Mouse (Mus musculus): ENCODE data around the gene Colec11. TPM values are rescaled to one million over a fixed set of nuclear protein-coding genes. Genes with fewer than 3 reads are reported as not detected.

Gene Colec11
- polyA plus RNA-seq, 1 experiment from 2014 or later = 17.6 TPM

DNA sequence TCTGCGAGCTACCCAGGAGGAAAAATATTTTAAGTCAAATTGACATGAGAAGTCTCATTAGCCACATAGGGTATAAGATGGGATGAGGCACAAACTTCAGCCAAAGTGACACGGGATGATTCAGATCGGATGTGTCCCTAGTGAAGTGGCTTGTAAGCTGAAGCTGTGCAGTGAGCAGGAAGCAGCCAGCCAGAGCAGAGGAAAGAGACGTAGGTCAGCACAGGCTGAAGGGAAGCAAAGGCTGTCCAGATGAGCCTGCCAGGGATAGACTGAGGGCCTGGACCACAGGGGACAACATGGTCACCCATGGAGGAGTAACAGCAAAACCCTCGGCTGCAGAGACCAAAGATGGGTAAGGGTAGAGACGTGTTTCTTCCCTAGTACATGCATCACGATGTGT is 8.8 kb downstream of the Colec11 start:
- H3K36me3 ChIP-seq (ENCODE audit: control insufficient read depth, insufficient read depth) = no peaks in the 10 kb centered on the region
- no peaks in the 10 kb centered on the region for H3K9me3 ChIP-seq (replicated peaks; ENCODE audit: control insufficient read depth, low read length)
- H3K9ac ChIP-seq (ENCODE audit: low read depth, low read length) = no peak overlapping the region
- H3K4me2 ChIP-seq (ENCODE audit: low read depth, low read length) = no peak overlapping the region
- no peak overlapping the region for H3K27ac ChIP-seq (ENCODE audit: low read length)
- no peak overlapping the region for H3K4me3 ChIP-seq (ENCODE audit: low read depth, low read length)
- no peaks in the 10 kb centered on the region for H3K27me3 ChIP-seq (ENCODE audit: control insufficient read depth, insufficient read depth, low read depth, low read length)
- ATAC-seq (ENCODE audit: low read depth) = no peak
- 48% methylated on average over 7 of the region's 7 CpGs for WGBS (ENCODE audit: insufficient replicate concordance)
- no peaks in the 10 kb centered on the region for H3K4me1 ChIP-seq (ENCODE audit: control insufficient read depth, low read depth, low read length)

- H3K27me3 ChIP-seq (ENCODE audit: control insufficient read depth, insufficient read depth, low read depth, low read length) = no peaks in the 10 kb centered on the region
- H3K36me3 ChIP-seq (ENCODE audit: control insufficient read depth, insufficient read depth) = no peaks in the 10 kb centered on the region
- 63% methylated on average over 6 of the region's 6 CpGs for WGBS (ENCODE audit: insufficient replicate concordance)
- H3K27ac ChIP-seq (ENCODE audit: low read length) = no peak overlapping the region
- no peaks in the 10 kb centered on the region for H3K4me1 ChIP-seq (ENCODE audit: control insufficient read depth, low read depth, low read length)
- no peaks in the 10 kb centered on the region for H3K9me3 ChIP-seq (replicated peaks; ENCODE audit: control insufficient read depth, low read length)
- no peak overlapping the region for H3K9ac ChIP-seq (ENCODE audit: low read depth, low read length)
- no peak overlapping the region for H3K4me3 ChIP-seq (ENCODE audit: low read depth, low read length)
- ATAC-seq (ENCODE audit: low read depth) = no peak
- no peak overlapping the region for H3K4me2 ChIP-seq (ENCODE audit: low read depth, low read length)
Measured at GRCm38 (mm10) chr12:28612391-28612790, 10.8 kb downstream of the Colec11 start.

DNA sequence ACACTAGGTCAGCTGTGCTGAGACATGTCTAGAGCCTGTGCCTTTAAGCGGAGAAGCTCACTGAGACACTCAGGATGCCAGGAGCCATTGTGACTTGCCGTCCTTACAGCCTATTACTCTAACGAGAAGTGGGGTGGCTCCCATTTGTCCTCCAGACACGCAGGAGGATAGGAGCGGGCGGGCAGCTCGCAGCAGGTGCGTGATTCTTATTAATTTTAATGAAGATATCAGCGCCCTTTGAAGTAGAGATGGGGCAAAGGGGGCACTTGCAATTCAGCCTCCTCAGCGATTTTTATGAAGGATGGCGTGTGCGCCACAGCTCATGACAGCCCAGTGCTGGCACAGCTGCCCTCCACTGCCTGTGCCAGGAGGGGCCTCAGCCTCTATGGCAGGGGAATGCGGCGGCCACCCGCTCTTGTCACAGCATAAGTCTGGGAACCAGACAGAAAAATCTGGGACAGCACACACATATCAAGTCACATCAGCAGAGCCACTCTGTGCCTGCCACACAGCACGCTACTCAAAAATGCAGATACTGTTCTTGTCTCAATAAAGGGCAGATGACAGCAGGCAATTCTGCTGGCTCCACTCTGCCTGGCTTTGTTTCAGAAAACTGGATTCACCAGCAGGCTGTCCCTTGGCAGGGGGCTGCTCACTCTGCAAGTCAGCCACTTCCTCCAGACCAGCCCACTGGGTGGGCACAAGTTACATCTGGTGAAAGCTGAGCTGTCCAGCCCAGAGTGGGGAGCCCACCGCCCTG is 15.5 kb downstream of the Colec11 start:
- H3K9me3 ChIP-seq (replicated peaks; ENCODE audit: control insufficient read depth, low read length) = no peaks in the 10 kb centered on the region
- no peak overlapping the region for H3K4me2 ChIP-seq (ENCODE audit: low read depth, low read length)
- no peak overlapping the region for H3K27ac ChIP-seq (ENCODE audit: low read length)
- 63% methylated on average over 17 of the region's 17 CpGs for WGBS (ENCODE audit: insufficient replicate concordance)
- no peaks in the 10 kb centered on the region for H3K4me1 ChIP-seq (ENCODE audit: control insufficient read depth, low read depth, low read length)
- no peaks in the 10 kb centered on the region for H3K27me3 ChIP-seq (ENCODE audit: control insufficient read depth, insufficient read depth, low read depth, low read length)
- no peak overlapping the region for H3K4me3 ChIP-seq (ENCODE audit: low read depth, low read length)
- ATAC-seq (ENCODE audit: low read depth) = no peak
- H3K9ac ChIP-seq (ENCODE audit: low read depth, low read length) = no peak overlapping the region
- H3K36me3 ChIP-seq (ENCODE audit: control insufficient read depth, insufficient read depth) = no peaks in the 10 kb centered on the region

GRCm38 (mm10) chr12:28603494-28603893 is 19.7 kb downstream of the Colec11 start:
- H3K27ac ChIP-seq (ENCODE audit: low read length) = no peak overlapping the region
- 48% methylated on average over 1 of the region's 1 CpGs for WGBS (ENCODE audit: insufficient replicate concordance)
- no peaks in the 10 kb centered on the region for H3K9me3 ChIP-seq (replicated peaks; ENCODE audit: control insufficient read depth, low read length)

GRCm38 (mm10) chr12:28602259-28602658 is 20.9 kb downstream of the Colec11 start:
- ATAC-seq (ENCODE audit: low read depth) = no peak
- Histone ChIP-seq H3K9ac (ENCODE audit: low read depth, low read length) (no peak overlapping the region), H3K9me3 (replicated peaks; ENCODE audit: control insufficient read depth, low read length) (no peaks in the 10 kb centered on the region), H3K4me2 (ENCODE audit: low read depth, low read length) (no peak overlapping the region), H3K4me1 (ENCODE audit: control insufficient read depth, low read depth, low read length) (no peaks in the 10 kb centered on the region), H3K27me3 (ENCODE audit: control insufficient read depth, insufficient read depth, low read depth, low read length) (no peaks in the 10 kb centered on the region), H3K27ac (ENCODE audit: low read length) (no peak overlapping the region), H3K36me3 (ENCODE audit: control insufficient read depth, insufficient read depth) (no peaks in the 10 kb centered on the region), H3K4me3 (ENCODE audit: low read depth, low read length) (no peak overlapping the region)
- WGBS (ENCODE audit: insufficient replicate concordance) = 28% methylated on average over 4 of the region's 4 CpGs

More at GRCm38 (mm10) chr12:28603494-28603893, 19.7 kb downstream of the Colec11 start:
- Histone ChIP-seq H3K9ac (ENCODE audit: low read depth, low read length) (no peak overlapping the region), H3K4me2 (ENCODE audit: low read depth, low read length) (no peak overlapping the region), H3K27me3 (ENCODE audit: control insufficient read depth, insufficient read depth, low read depth, low read length) (no peaks in the 10 kb centered on the region), H3K4me1 (ENCODE audit: control insufficient read depth, low read depth, low read length) (no peaks in the 10 kb centered on the region), H3K36me3 (ENCODE audit: control insufficient read depth, insufficient read depth) (no peaks in the 10 kb centered on the region), H3K4me3 (ENCODE audit: low read depth, low read length) (no peak overlapping the region)
- no peak for ATAC-seq (ENCODE audit: low read depth)

GRCm38 (mm10) chr12:28598526-28598991 is 24.6 kb downstream of the Colec11 start:
- no peaks in the 10 kb centered on the region for H3K4me1 ChIP-seq (ENCODE audit: control insufficient read depth, low read depth, low read length)
- no peak for ATAC-seq (ENCODE audit: low read depth)
- no peaks in the 10 kb centered on the region for H3K27me3 ChIP-seq (ENCODE audit: control insufficient read depth, insufficient read depth, low read depth, low read length)
- H3K4me3 ChIP-seq (ENCODE audit: low read depth, low read length) = no peak overlapping the region
- no peaks in the 10 kb centered on the region for H3K9me3 ChIP-seq (replicated peaks; ENCODE audit: control insufficient read depth, low read length)
- H3K4me2 ChIP-seq (ENCODE audit: low read depth, low read length) = no peak overlapping the region
- H3K36me3 ChIP-seq (ENCODE audit: control insufficient read depth, insufficient read depth) = no peaks in the 10 kb centered on the region
- H3K9ac ChIP-seq (ENCODE audit: low read depth, low read length) = no peak overlapping the region
- WGBS (ENCODE audit: insufficient replicate concordance) = 50% methylated on average over 2 of the region's 2 CpGs
- H3K27ac ChIP-seq (ENCODE audit: low read length) = no peak overlapping the region

DNA sequence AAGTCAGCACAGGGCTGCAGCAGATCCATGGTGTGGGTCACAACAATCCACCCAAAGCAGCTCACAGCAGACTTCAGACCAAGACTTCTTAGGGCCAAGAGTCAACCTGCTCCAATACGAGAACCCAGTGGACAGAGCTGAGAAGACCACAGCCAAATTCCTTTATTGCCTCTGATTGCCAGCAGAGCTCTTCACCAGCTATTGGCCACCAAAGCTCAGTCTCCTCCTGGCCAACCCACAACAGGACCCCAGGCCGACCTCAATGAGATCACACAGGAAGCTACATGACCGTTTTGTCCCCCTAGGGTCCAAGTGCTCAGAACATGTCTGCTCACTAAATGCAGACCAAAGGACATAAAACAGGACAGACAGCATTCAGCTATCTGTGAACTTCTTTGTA is 25.1 kb downstream of the Colec11 start:
- Histone ChIP-seq H3K4me3 (ENCODE audit: low read depth, low read length) (no peak overlapping the region), H3K4me1 (ENCODE audit: control insufficient read depth, low read depth, low read length) (no peaks in the 10 kb centered on the region), H3K36me3 (ENCODE audit: control insufficient read depth, insufficient read depth) (no peaks in the 10 kb centered on the region), H3K9ac (ENCODE audit: low read depth, low read length) (no peak overlapping the region), H3K4me2 (ENCODE audit: low read depth, low read length) (no peak overlapping the region), H3K27ac (ENCODE audit: low read length) (no peak overlapping the region), H3K9me3 (replicated peaks; ENCODE audit: control insufficient read depth, low read length) (no peaks in the 10 kb centered on the region), H3K27me3 (ENCODE audit: control insufficient read depth, insufficient read depth, low read depth, low read length) (no peaks in the 10 kb centered on the region)
- WGBS (ENCODE audit: insufficient replicate concordance) = 15% methylated on average over 3 of the region's 3 CpGs
- ATAC-seq (ENCODE audit: low read depth) = no peak

GRCm38 (mm10) chr12:28597699-28598098 is 25.5 kb downstream of the Colec11 start:
- no peak for ATAC-seq (ENCODE audit: low read depth)
- 64% methylated on average over 9 of the region's 9 CpGs for WGBS (ENCODE audit: insufficient replicate concordance)
- no peak overlapping the region for H3K4me2 ChIP-seq (ENCODE audit: low read depth, low read length)
- no peak overlapping the region for H3K4me3 ChIP-seq (ENCODE audit: low read depth, low read length)
- H3K36me3 ChIP-seq (ENCODE audit: control insufficient read depth, insufficient read depth) = no peaks in the 10 kb centered on the region
- H3K9me3 ChIP-seq (replicated peaks; ENCODE audit: control insufficient read depth, low read length) = no peaks in the 10 kb centered on the region
- H3K27ac ChIP-seq (ENCODE audit: low read length) = no peak overlapping the region
- no peak overlapping the region for H3K9ac ChIP-seq (ENCODE audit: low read depth, low read length)
- no peaks in the 10 kb centered on the region for H3K27me3 ChIP-seq (ENCODE audit: control insufficient read depth, insufficient read depth, low read depth, low read length)
- H3K4me1 ChIP-seq (ENCODE audit: control insufficient read depth, low read depth, low read length) = no peaks in the 10 kb centered on the region

DNA sequence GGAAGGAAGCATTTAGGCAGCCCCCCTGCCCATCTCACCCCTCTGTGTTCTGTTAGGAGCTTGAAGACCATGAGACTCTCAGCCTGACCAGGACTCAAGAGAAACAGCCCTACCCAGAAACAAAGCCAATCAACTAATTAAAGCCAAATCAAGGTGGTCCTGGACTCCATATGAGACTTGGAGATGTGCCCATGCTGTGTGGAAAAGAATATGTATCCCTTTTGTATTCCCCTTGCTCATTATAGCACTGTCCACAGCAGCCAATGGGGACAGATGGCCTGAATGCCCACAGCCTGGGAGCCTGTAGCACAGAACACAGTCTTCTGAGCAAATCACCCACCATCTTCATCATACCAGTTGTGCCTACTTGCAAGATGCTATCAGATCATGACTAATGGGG is 26.3 kb downstream of the Colec11 start:
- H3K4me3 ChIP-seq (ENCODE audit: low read depth, low read length) = no peak overlapping the region
- H3K4me2 ChIP-seq (ENCODE audit: low read depth, low read length) = no peak overlapping the region
- no peak for ATAC-seq (ENCODE audit: low read depth)
- no peaks in the 10 kb centered on the region for H3K9me3 ChIP-seq (replicated peaks; ENCODE audit: control insufficient read depth, low read length)
- no peaks in the 10 kb centered on the region for H3K27me3 ChIP-seq (ENCODE audit: control insufficient read depth, insufficient read depth, low read depth, low read length)
- no peak overlapping the region for H3K9ac ChIP-seq (ENCODE audit: low read depth, low read length)
- H3K27ac ChIP-seq (ENCODE audit: low read length) = no peak overlapping the region
- H3K36me3 ChIP-seq (ENCODE audit: control insufficient read depth, insufficient read depth) = no peaks in the 10 kb centered on the region
- no peaks in the 10 kb centered on the region for H3K4me1 ChIP-seq (ENCODE audit: control insufficient read depth, low read depth, low read length)

All from liver, embryonic 16.5 days (tissue).